Mouse (Mus musculus): ENCODE data around the gene Usf3.

The Usf3 gene

DNA sequence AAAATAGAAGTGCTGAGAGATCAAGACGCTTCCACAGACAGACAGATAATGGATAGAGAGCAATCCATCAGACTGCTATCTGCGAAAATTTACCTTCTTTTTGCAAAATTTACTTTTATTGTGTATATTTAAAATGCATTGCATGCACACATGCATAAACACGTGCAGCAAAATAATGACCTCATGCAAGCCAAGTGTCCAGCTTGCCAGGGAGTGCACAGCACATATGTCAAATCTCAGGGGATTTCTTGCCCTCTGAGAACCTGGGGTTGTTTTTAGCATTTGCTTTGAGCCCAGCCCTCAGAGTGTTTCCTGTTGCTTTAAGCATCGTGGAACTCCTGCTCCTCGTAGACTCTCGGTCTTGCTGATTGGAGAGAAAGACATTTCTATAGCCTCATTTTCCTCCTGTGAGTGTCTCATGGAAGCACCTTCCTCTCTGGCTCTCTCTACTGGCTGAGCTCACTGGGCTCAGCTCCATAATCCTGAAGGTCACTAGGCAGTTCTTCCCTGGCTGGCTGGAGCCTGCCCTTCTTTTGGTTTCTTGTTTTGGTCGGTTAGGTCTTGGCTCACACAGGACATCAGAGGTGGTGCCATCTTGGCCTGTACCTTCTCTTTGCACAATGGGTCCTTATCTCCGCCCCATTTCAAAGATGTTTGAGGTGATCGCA is 98.5 kb downstream of the Usf3 start:
- Histone ChIP-seq H3K4me1 (replicated peaks; ENCODE audit: low read depth, low read length) (0 out of 2 replicates have a peak, but pooled peaks cover 3% of the 10 kb centered on the region), H3K27me3 (ENCODE audit: insufficient read depth, low read length) (no peaks in the 10 kb centered on the region), H3K9me3 (ENCODE audit: low read length) (no peaks in the 10 kb centered on the region), H3K36me3 (ENCODE audit: insufficient read depth, low read length) (no peaks in the 10 kb centered on the region), H3K4me3 (replicated peaks; ENCODE audit: low read length) (no peak overlapping the region)
- TF ChIP-seq POU5F1 (IDR thresholded peaks at IDR 0.05; ENCODE audit: borderline replicate concordance, low read length) = no peak
- TF ChIP-seq CTCF (conservative IDR thresholded peaks at IDR 0.05; ENCODE audit: low read length) = no peak
- no peak for TF ChIP-seq NANOG (IDR thresholded peaks at IDR 0.05; ENCODE audit: borderline replicate concordance, low read length)

Measured in E14TG2a.4 (cell line).